In genomic region chr17:56502526-56502925, GRCm38 (mm10) we compare ENCODE assay signal across 9 mouse cellular contexts. TPM values are rescaled to one million over a fixed set of nuclear protein-coding genes. Genes with fewer than 3 reads are reported as not detected.
DNase-seq lines count a peak whose midpoint lies in the region; ATAC-seq lines count a peak whose summit lies in the region.
"Had no signal": no experiment of that assay in that cellular context is flagged by ENCODE, and none has a peak within 500 bp of the region (broad histone marks: within the 10 kb centered on the region; RNA-seq: fewer than 3 reads in every experiment).

No protein-coding gene starts in this region.

- no peak overlapping the region for H3K9ac ChIP-seq in embryonic facial prominence, embryonic 14.5 days (ENCODE audit: low read depth, low read length)
- H3K9ac ChIP-seq in forebrain, embryonic 16.5 days (replicated peaks; ENCODE audit: low read depth, low read length): no peak overlapping the region
- H3K9ac ChIP-seq in neural tube, embryonic 13.5 days: no peak overlapping the region

- peaks cover 5% of the 10 kb centered on the region for H3K4me1 ChIP-seq in embryonic facial prominence, embryonic 14.5 days (ENCODE audit: control insufficient read depth, insufficient read depth, low read length)
- peaks cover 20% of the 10 kb centered on the region for H3K4me1 ChIP-seq in embryonic facial prominence, embryonic 10.5 days
- peaks cover 43% of the 10 kb centered on the region for H3K4me1 ChIP-seq in forebrain, embryonic 16.5 days (replicated peaks; ENCODE audit: control insufficient read depth, insufficient read depth, low read length)
- peaks cover 44% of the 10 kb centered on the region for H3K4me1 ChIP-seq in neural tube, embryonic 13.5 days (replicated peaks)

- no peaks in the 10 kb centered on the region for H3K27me3 ChIP-seq in embryonic facial prominence, embryonic 14.5 days (replicated peaks; ENCODE audit: control insufficient read depth, insufficient read depth, low read length)
- peaks cover 8% of the 10 kb centered on the region; the same call in 1 of the 2 replicates for H3K27me3 ChIP-seq in embryonic facial prominence, embryonic 10.5 days (replicated peaks; ENCODE audit: low read depth, poor library complexity, severe bottlenecking)
- no peaks in the 10 kb centered on the region for H3K27me3 ChIP-seq in forebrain, embryonic 16.5 days (replicated peaks; ENCODE audit: control insufficient read depth, insufficient read depth, low read length)
- H3K27me3 ChIP-seq in neural tube, embryonic 13.5 days: no peaks in the 10 kb centered on the region

- DNase-seq in embryonic facial prominence, embryonic 14.5 days (ENCODE audit: low spot score): peak; percentile 75
- no peak for DNase-seq in embryonic facial prominence, embryonic 10.5 days (ENCODE audit: low spot score)
- DNase-seq in testis, postnatal 10 days (ENCODE audit: low spot score): peak; percentile 68
- DNase-seq in testis, postnatal 14 days (ENCODE audit: low spot score): no peak
- DNase-seq in layer of hippocampus, postnatal 36 days: peak; percentile 72 to 81
- DNase-seq in MN1 (ENCODE audit: low spot score): no peak

- no peaks in the 10 kb centered on the region for H3K36me3 ChIP-seq in embryonic facial prominence, embryonic 14.5 days (ENCODE audit: control insufficient read depth, insufficient read depth, low read length)
- H3K36me3 ChIP-seq in embryonic facial prominence, embryonic 10.5 days (replicated peaks): no peaks in the 10 kb centered on the region
- no peaks in the 10 kb centered on the region for H3K36me3 ChIP-seq in forebrain, embryonic 16.5 days (ENCODE audit: control insufficient read depth, insufficient read depth)
- H3K36me3 ChIP-seq in neural tube, embryonic 13.5 days: no peaks in the 10 kb centered on the region

- peaks cover 13% of the 10 kb centered on the region for H3K9me3 ChIP-seq in embryonic facial prominence, embryonic 14.5 days (ENCODE audit: control insufficient read depth, low read length)
- peaks cover 20% of the 10 kb centered on the region; the same call in 1 of the 2 replicates for H3K9me3 ChIP-seq in embryonic facial prominence, embryonic 10.5 days
- no peaks in the 10 kb centered on the region for H3K9me3 ChIP-seq in forebrain, embryonic 16.5 days (ENCODE audit: control insufficient read depth, low read length)
- no peaks in the 10 kb centered on the region for H3K9me3 ChIP-seq in neural tube, embryonic 13.5 days

- 36% methylated on average over 9 of the region's 9 CpGs for WGBS in embryonic facial prominence, embryonic 14.5 days
- WGBS in embryonic facial prominence, embryonic 10.5 days: 39% methylated on average over 9 of the region's 9 CpGs
- 17% methylated on average over 9 of the region's 9 CpGs for WGBS in forebrain, embryonic 16.5 days
- WGBS in neural tube, embryonic 13.5 days: 27% methylated on average over 9 of the region's 9 CpGs

- peak; percentile 19; the same call in 1 of the 2 replicates for ATAC-seq in embryonic facial prominence, embryonic 14.5 days (ENCODE audit: low read depth)
- peak; percentile 78 for ATAC-seq in forebrain, embryonic 16.5 days
- ATAC-seq in neural tube, embryonic 13.5 days (ENCODE audit: low read depth): peak; percentile 54

- H3K27ac ChIP-seq in embryonic facial prominence, embryonic 14.5 days (replicated peaks; ENCODE audit: low read depth, low read length): no peak overlapping the region
- H3K27ac ChIP-seq in embryonic facial prominence, embryonic 10.5 days (replicated peaks): no peak overlapping the region
- peak overlapping the region; percentile 88 for H3K27ac ChIP-seq in forebrain, embryonic 16.5 days (ENCODE audit: low read length)
- peak overlapping the region; percentile 65; the same call in 1 of the 2 replicates for H3K27ac ChIP-seq in neural tube, embryonic 13.5 days (replicated peaks)

- no peak overlapping the region for H3K4me3 ChIP-seq in embryonic facial prominence, embryonic 14.5 days (ENCODE audit: low read depth, low read length)
- no peak overlapping the region for H3K4me3 ChIP-seq in embryonic facial prominence, embryonic 10.5 days
- H3K4me3 ChIP-seq in forebrain, embryonic 16.5 days (replicated peaks; ENCODE audit: low read length): no peak overlapping the region
- H3K4me3 ChIP-seq in neural tube, embryonic 13.5 days: no peak overlapping the region

- no peak overlapping the region for H3K4me2 ChIP-seq in embryonic facial prominence, embryonic 14.5 days (ENCODE audit: low read depth, low read length)
- H3K4me2 ChIP-seq in forebrain, embryonic 16.5 days (ENCODE audit: low read length): peak overlapping the region; percentile 14
- H3K4me2 ChIP-seq in neural tube, embryonic 13.5 days: no peak overlapping the region

RNA-seq across cellular contexts. Expression of gene Znrf4, which starts 9.7 kb away (rescaled TPM):
- polyA plus RNA-seq in embryonic facial prominence, embryonic 14.5 days (2014; fragmentation: Nextera tagmentation; extraction: Ambion mirVana): not detected in 2 replicates
- polyA plus RNA-seq in embryonic facial prominence, embryonic 10.5 days (2016; fragmentation: Nextera tagmentation; extraction: Ambion mirVana): not detected in 2 replicates
- 0.21 TPM in 1 of 2 replicates, not detected in the other for polyA plus RNA-seq in forebrain, embryonic 16.5 days (2015; fragmentation: Nextera tagmentation; extraction: Ambion mirVana)
- not detected for total RNA-seq in layer of hippocampus, postnatal 36 days (2021)
- not detected in 2 replicates for polyA plus RNA-seq in neural tube, embryonic 13.5 days (2015; fragmentation: Nextera tagmentation; extraction: Ambion mirVana)
- polyA plus RNA-seq: limb, embryonic 14.5 days had no signal

RNA-seq across cellular contexts. Expression of gene Ptprs, which starts 26.2 kb away (rescaled TPM):
- 104 and 116 TPM in 2 replicates for polyA plus RNA-seq in embryonic facial prominence, embryonic 14.5 days (2014; fragmentation: Nextera tagmentation; extraction: Ambion mirVana)
- 85.0 and 86.4 TPM in 2 replicates for polyA plus RNA-seq in embryonic facial prominence, embryonic 10.5 days (2016; fragmentation: Nextera tagmentation; extraction: Ambion mirVana)
- 359 and 391 TPM in 2 replicates for polyA plus RNA-seq in forebrain, embryonic 16.5 days (2015; fragmentation: Nextera tagmentation; extraction: Ambion mirVana)
- total RNA-seq in layer of hippocampus, postnatal 36 days (2021): 100 to 1,000 TPM; 657 to 686 TPM
- polyA plus RNA-seq in neural tube, embryonic 13.5 days (2015; fragmentation: Nextera tagmentation; extraction: Ambion mirVana): 251 and 260 TPM in 2 replicates

RNA-seq across cellular contexts. Expression of gene Gm20219, which starts 51.7 kb away (rescaled TPM):
- polyA plus RNA-seq in embryonic facial prominence, embryonic 14.5 days (2014; fragmentation: Nextera tagmentation; extraction: Ambion mirVana): 3.9 and 4.2 TPM in 2 replicates
- polyA plus RNA-seq in embryonic facial prominence, embryonic 10.5 days (2016; fragmentation: Nextera tagmentation; extraction: Ambion mirVana): 0.96 and 1.2 TPM in 2 replicates
- 0.51 and 0.92 TPM in 2 replicates for polyA plus RNA-seq in forebrain, embryonic 16.5 days (2015; fragmentation: Nextera tagmentation; extraction: Ambion mirVana)
- total RNA-seq in layer of hippocampus, postnatal 36 days (2021): 1 to 10 TPM; 3.3 to 5.4 TPM
- 1.0 and 1.7 TPM in 2 replicates for polyA plus RNA-seq in neural tube, embryonic 13.5 days (2015; fragmentation: Nextera tagmentation; extraction: Ambion mirVana)

Comparison
In these comparisons a context has a peak if more than half of its experiments do, and no peak if none do; other contexts are left out.
1. DNase-seq: peak in embryonic facial prominence, embryonic 14.5 days (single experiment), testis, postnatal 10 days (single experiment) and layer of hippocampus, postnatal 36 days (2 of 2); none in embryonic facial prominence, embryonic 10.5 days (single experiment), testis, postnatal 14 days (single experiment) and MN1 (single experiment).
2. ATAC-seq: peak in every context shown above with its lines; median percentile 78 in forebrain, embryonic 16.5 days; 54 in neural tube, embryonic 13.5 days; 19 in embryonic facial prominence, embryonic 14.5 days.
3. H3K27ac ChIP-seq: peak in forebrain, embryonic 16.5 days (single experiment) and neural tube, embryonic 13.5 days (single experiment); none in embryonic facial prominence, embryonic 14.5 days (single experiment) and embryonic facial prominence, embryonic 10.5 days (single experiment).